Mouse (Mus musculus) brain, embryonic 14.5 days (tissue): ENCODE measurements around the gene Fras1.

ENCODE experiments used
- CTCF ChIP-seq: fragments of 200-500 bp; IDR thresholded peaks from 2 replicates; pipeline ENCODE4 v1.5.1; 2012; ENCODE audit warnings: inconsistent platforms, mild to moderate bottlenecking, moderate library complexity, borderline replicate concordance; ENCODE audit not compliant: insufficient read depth, insufficient read length; ENCODE audit errors: extremely low read depth
- POLR2A ChIP-seq: fragments of 200-500 bp; IDR thresholded peaks from 2 replicates; pipeline ENCODE4 v1.6.1; 2012; ENCODE audit warnings: mild to moderate bottlenecking, inconsistent platforms, borderline replicate concordance; ENCODE audit not compliant: poor library complexity, insufficient read depth, insufficient read length, severe bottlenecking; ENCODE audit errors: extremely low read depth

DNA sequence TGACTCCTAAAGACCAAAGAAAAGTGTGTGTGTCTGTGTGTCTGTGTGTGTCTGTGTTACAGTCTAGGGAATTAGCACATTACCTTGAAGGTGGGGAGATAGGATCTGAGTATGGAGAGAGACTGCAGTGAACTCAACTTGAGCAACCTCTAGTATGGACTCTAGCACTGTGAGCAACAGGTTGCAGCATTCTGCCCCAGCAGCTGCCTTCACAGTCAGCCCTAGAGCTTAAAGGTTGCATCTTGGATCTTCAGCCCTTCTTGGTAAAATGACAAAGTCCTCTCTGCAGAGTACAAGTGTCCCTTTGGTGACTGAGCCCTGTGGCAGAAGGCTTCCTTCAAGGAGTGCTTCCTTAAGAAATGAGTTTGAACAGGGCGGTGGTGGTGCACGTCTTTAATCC is 88.4 kb downstream of the Fras1 start:
- TF ChIP-seq CTCF (no peak), POLR2A (no peak)
